Mouse (Mus musculus) left cerebral cortex, postnatal 10 days (tissue): ENCODE data around the gene Tmprss7. TPM values are rescaled to one million over a fixed set of nuclear protein-coding genes. Genes with fewer than 3 reads are reported as not detected.

Experiments used
- DNase-seq, 2 experiments: peaks; one replicate each; pipeline ENCODE4 v3.0.0; 2021 to 2022; ENCODE audit warnings: low spot score in 2 of 2, mixed read lengths in 1 of 2; ENCODE audit errors: extremely low spot score in 1 of 2
- intact Hi-C: fragments of 180-260 bp; cut with DNase I; formaldehyde crosslinking; loops from one replicate; pipeline ENCODE4 v1.15.1; 2025
- total RNA-seq, 2 experiments: library from RNA; stranded (reverse); gene quantifications; 2 replicates each; pipeline ENCODE4 v1.2.3; 2021

Tmprss7 gene
- total RNA-seq, 2 experiments from 2014 or later, result 9.7 to 10.9 TPM

DNA sequence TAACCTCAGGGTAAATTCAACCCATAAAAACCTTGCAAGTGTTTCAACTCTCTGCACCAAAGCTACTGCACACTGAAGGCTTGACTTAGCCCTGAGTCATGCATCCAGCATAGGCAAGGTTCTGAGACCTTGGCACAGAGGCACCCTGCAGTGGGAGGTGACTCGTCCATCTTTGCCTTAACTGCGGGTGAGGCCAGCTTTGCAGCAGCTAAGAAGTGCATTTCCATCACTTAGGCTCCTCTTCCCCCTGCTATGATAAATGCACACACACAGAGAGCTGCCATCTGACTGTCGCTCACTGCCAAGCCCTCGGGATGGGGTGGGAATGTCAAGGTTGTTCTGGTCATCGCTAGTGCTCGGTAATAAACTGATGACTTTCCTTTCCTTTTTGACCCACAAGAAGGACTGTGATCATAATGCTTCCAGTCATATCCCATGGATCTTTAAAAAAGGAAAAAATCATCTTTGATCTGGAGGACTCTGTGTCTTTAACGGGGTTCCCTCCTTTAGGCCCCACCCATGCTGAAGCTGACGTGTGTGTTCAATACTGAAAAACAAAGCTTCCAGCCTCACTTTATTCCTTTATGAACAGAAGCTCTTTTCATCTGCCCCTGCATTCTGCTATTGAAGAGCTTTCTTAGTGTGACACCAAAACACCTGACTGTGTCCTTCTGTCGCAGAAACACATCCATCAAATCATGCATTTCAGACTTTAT lies 2.1 kb upstream of the Tmprss7 start:
- DNase-seq, result no peak
- intact Hi-C loops, result no loop called here

DNA sequence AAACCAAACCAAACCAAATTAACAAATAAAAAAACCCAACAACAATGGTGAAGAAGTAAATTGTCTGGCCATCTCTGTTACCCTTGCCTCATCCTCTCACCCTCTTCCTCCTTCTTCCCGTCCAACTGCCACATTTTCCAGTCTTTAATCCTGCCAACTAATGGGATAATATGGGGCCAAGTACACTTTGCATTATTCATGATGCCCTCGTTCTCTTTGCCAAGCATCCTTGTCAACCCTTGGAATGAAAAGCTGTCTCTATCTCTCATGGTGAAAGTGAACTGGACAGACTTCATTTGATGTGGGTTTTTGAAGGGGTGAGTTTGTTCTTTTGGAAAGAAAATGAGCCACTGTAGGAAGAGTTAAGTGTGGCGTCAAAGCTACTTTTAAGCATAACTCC lies 607 bp downstream of the Tmprss7 start:
- intact Hi-C loops, result no loop called here
- DNase-seq, result peak in 1 of 2 experiments; percentile 44

DNA sequence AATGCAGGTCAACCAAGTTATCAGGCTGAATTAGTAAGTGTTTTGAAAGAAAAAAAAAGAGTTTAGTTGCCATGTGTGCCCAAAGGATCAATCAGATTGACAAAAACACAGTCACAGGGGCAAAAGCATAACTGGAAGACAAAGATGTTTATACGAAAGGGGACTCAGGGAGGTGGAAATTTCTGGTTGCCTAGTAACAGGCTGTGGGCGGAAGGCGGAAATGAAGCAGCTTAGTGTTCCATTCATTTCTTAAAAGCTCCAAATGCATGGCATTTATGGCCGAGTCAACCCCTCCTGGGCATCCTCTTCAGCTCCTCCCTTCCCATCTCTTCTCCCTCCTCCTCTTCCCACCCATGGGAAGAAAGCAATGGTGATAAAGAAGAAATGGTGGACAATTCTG lies 3.3 kb downstream of the Tmprss7 start:
- DNase-seq, result peak; percentile 45 to 55
- intact Hi-C loops, result no loop called here

DNA sequence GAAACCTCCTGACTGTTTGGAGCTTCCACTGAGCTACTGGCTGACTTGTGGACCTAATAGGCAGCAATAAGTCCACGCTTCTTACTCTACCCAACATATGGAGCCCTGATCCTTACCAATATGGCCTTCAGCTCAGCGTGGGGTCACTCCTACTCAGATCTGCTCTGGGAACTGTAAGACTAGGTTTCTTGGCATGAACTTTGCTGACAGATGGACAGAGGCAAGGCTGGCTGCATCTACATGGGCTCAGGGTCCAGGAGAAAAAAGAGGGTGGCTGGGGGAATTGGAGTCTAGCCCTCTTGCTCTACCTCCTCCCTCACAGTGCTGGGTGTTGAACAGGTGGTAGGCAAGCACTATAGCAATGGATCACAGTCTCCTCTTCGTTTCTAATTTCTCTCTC lies 6.6 kb downstream of the Tmprss7 start:
- DNase-seq, result no peak
- intact Hi-C loops, result loop anchor here (10.0 kb wide), 1 partner anchor 278 kb away; no protein-coding TSS in a partner anchor

DNA sequence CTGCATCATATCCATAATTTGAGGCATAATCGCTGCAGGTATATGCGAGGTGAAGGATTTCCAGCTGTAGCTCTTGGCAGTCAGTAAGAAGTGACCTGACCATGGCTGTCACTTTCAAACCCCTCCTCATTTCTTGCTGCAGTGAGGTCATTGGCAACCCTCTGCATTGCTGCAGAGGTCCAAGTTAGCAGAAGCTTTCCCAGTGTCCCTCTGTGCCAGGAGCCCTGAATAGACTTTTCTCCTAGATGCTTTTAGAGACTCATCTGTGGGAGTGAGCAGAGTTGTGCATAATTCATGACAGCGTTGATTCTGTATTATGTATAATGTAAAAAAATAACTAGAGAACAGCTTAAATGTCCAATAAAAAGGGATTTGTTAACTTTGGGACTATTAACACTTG lies 8.2 kb downstream of the Tmprss7 start:
- intact Hi-C loops, result loop anchor here (10.0 kb wide), 1 partner anchor 280 kb away; no protein-coding TSS in a partner anchor
- DNase-seq, result peak in 1 of 2 experiments; percentile 58

DNA sequence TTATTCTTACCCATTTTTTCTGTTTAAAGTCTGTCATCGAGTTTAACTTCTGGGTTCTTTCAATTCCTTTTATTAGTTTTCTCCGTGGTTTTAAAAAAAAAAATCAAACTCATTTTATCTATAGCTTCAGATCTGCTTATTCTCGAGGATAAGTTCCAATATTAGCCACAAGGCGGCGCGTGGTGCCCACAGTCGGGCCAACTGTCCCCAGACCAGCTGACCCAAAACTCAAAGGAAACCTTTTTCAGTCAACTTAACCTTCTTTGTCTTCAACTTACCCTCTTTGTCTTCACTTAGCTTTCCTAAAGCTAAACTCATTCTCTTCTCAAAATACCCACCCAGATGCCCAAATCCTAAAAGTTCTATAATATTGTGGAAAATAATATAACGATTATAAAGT lies 8.6 kb downstream of the Tmprss7 start:
- intact Hi-C loops, result loop anchor here (10.0 kb wide), 1 partner anchor 280 kb away; no protein-coding TSS in a partner anchor
- DNase-seq, result peak; percentile 70 to 76

DNA sequence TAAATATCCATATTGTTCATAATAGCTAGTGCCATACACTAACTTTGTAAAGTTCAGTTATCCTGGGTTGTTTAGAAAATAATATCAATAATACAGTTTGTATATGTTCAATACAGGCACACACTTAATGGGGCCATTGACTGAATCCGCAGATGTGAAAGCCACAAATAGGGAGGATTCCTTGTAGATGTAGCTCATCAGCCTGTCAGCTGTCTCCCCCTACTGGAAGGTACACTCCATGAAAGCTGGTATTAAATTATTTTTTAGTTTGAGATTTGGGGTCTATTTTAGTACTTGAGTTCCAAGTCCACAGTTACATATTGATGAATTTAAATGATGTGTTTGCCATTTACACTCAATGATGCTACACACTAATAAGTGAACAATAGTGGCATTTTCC lies 17.0 kb downstream of the Tmprss7 start:
- intact Hi-C loops, result no loop called here
- no peak for DNase-seq

DNA sequence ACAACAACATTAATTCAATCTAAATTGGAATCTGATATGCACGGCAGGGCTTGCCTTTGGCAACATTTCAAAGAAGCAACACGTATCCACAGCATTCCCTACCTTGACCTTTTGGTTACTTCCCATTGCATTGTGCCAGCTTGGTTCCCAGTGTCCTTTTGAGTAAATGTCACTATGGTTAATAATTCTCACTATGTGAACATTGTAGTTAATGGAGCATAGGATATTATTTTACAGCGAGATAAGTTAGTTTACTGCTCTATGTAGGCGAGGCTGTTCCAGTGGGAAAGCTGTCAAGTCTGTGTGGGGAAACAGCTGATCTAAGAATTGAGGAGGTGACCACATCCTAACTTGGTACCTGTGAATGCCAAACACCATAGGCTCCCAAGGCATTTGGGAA lies 23.5 kb downstream of the Tmprss7 start:
- intact Hi-C loops, result no loop called here
- DNase-seq, result no peak

DNA sequence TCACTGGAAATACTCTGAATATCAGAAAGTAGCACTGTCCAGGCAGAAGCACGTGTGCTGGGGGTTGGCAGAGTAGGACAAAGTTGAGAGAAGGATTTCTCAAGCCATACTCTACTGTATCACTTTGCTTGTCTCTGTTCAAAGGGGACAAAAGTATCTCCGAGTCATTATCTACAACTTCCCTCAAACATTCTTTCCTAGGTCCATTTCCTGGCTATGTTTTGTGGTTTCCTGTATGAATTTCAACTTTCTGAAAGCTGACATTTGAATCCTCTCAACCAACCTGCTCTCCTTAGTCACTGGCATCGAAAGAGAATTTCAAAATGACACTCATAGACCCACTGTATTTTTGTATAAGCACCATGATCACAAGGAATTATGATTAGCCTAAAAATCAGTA lies 25.3 kb downstream of the Tmprss7 start:
- intact Hi-C loops, result no loop called here
- DNase-seq, result no peak

DNA sequence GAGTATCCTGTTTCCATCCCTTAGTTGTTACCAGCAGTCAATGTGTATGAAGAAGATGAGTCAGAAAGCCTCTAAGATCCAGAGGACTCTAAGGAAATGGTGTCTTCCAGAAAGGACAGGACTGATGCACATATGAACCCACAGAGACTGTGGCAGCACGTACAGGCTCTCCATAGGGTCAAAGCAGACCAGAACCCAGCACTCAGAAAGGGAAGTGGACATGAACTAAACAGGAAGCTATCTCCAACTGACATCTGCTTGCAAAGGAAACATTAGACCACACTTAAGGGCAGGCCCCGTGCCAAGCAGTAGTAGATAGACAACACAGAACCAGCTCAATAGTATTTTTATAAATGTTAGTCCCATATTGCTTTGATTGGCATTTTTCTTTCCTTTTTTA lies 27.3 kb downstream of the Tmprss7 start:
- no peak for DNase-seq
- intact Hi-C loops, result no loop called here

DNA sequence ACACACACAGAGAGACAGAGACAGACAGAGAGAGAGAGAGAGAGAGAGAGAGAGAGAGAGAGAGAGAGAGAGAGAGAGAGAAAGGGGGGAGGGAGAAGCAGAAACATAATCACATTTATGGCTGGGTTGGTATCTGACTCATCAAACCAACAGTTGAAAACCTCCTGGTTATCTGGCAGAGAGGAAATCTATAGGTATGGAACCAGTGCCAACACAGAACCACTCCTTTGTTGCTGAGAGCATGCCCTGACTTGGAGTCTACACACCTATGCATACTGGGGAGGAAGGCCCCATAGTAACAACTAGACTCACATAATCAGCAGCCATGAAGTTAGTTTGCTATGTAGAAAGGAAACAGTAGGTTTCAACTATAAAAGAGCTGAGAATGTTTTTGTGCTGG lies 31.1 kb downstream of the Tmprss7 start:
- DNase-seq, result no peak

DNA sequence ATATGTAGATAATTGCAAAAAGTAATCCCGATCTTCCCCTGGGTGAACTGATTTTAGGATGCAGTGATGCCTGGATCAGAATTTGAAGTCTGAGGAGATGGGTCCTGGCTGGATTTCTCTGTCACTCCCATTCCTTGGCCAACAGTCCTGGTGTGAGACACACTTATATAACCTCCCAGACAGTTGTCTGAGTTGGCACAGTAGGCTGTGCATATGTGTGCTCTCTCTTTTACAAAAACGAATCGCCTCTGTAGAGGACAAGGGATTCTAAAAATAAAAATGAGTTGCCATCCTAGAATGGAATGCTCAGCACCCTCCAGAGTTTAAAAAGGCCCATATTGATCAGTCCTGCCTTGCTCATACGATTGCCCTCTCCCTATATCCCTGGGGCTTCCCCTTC lies 33.9 kb downstream of the Tmprss7 start:
- DNase-seq, result no peak
- intact Hi-C loops, result no loop called here

More for the DNA sequence above, 31.1 kb downstream of the Tmprss7 start:
- intact Hi-C loops, result no loop called here

DNA sequence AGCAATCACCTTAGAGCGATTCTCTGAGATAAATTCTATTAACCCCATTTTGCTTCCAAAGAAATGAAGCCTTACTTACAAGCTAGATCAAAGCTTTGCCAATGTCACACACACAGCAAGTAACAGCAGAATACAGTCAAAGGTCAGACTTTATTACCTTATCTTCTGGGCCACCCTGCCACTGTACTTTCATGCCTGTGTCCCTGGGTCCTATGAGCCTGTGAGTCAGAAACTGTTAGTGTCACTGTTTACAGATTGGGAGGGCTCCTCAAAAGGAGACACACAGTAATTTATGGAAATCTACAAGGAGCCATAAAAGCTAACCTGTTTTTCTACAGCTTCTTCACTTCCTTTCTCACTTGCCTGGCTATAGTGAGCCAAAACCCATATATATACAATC lies 35.2 kb downstream of the Tmprss7 start:
- DNase-seq, result no peak
- intact Hi-C loops, result no loop called here

DNA sequence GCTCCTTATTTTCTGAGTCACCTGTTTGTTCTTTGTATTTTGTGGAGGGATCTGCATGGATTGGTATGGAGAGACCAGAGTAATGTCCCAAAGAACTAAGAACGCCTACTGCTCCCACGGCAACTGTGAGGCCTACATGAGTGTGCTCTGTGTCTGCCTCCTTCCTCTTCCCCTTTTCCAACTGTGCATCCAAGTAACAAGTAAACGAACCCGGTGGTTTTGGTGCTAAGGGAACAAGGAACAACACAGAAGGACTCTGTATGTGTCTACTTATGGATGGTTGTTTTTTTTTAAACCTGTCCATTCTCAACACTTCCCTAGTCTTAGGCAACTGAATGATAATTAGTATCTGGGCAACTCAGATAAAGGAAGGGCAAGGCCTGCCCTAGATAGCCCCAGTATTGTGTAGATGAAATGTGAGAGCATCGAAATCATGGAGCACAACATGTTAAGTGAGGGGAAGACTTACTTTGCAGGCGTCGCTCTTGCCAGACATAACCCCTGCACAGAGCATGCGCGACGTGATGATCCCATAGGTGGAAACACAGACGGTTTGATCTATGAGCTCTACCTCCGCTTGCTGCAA lies 35.8 kb downstream of the Tmprss7 start:
- intact Hi-C loops, result no loop called here
- no peak for DNase-seq

DNA sequence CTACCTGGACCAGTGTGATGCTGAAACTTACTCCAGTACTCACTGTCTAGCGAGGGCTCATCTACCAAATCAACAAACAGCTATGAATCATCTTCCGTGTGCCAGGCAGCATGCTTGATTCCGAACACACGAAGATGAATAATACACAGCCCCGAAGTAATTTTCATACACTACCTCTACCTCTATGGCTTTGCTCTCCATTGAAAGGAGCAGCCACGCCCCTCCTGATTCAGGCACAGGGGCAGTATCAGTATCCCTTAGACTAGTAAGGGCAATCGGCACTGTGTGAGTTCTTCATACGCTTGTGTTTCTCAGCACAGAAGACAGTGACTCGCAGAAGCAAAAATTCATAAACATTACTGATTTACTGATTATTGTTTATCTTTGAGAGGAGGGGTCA lies 39.0 kb downstream of the Tmprss7 start:
- no peak for DNase-seq
- intact Hi-C loops, result no loop called here

DNA sequence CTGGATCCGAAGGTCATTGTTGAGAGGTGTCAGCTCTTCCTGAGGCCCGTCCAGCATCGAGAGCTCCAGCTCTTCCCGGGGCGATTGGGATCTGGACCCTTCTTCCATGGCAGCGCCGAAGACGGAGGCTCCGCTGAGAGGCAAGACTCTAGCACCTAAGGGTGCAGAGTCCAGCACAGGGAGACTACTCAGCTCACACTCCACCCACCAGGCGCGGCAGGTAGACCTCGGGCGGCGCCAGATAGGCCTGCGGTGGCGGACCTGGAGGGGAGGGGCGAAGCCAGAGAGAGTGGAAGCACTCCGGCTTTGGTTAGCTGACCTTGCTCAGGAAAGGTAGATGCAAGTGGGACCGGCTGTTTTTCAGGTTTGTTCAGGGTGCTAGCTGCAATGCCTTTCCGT lies 39.5 kb downstream of the Tmprss7 start, which contains the start of gene BC016579:
Gene BC016579, minus strand, starts transcription at position 135 of the 399 bp plus-strand sequence.
- intact Hi-C loops, result no loop called here
- DNase-seq, result peak in 1 of 2 experiments; percentile 23

DNA sequence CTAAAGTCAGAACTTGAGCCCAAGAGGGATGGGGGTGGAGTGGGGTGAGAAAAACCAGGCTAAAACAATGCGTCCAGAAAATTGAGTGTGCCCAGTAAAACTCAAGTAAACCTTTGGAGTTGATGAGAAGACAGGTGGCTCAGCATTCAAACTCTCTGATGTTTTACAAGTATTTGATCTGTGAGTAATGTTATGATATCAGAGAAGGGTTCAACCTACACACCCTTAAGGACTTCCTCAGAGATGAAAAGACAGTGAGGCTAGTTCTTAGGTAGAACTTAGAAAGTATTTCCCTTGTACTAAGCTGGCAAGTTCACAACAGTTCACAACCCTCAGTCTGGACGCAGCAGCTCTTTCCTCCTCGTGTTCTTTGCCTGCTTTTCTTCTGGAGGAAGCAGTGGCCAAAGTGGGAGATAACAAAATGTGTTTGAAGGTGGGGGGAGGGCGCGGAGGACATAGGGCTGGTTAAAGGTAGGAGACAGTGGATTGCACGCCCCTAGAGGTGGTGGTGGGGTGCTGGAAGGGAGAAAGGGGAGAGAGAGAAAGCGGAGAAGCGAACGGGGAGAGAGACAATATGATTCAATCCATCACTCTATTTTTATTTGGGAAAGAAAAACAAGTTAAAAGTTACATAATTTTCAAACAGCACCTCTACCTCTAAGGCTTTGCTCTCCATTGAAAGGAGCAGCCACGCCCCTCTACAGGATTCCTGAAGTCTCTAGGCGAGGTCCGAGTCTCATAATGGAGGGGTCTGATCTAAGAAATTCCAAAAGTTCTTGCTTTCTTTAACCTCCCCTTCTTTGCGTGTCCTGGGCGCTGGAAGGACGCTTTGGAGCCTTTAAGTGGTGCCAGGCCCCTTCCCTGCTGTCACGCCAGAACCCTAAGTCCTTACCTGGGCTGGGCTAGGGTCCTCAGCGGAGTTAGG lies 40.2 kb downstream of the Tmprss7 start:
- intact Hi-C loops, result no loop called here
- no peak for DNase-seq

DNA sequence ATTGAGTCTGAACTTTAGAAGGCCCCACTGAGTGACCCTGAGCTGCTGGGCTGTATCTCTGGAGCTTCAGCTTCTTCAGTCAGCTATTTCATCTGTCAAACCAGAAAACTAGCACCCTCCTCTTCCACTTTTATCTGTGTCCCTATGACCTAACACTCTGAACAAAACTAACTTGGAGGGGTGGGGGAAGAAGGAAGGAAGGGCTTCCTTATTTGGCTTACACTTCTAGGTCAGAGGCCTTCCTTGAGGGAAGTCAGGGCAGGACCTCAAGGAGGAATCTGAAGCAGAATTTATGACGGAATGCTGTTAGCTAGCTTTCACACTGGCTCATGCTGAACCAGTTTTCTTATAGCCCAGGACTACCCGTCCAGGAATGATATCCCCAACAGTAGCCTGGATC lies 42.0 kb downstream of the Tmprss7 start:
- DNase-seq, result no peak
- intact Hi-C loops, result no loop called here

DNA sequence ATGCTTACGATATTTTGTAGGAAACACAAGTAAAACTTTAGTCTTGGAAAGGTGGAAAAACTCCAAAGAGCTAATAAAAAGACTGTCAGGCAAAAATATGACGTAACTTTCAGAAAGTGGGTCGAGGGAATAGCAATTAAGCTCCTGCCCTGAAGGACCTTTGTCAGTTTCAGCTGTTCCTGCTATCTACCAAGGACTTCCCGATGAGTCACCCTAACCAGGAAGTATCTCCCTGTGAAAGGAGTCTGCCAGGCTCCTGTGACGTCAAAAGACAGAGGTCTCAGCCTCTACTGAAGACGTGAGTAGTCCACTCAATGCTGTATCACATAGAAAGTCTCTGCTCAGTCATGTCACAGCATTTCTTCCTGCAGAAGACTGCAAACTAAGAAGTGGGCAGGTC lies 49.1 kb downstream of the Tmprss7 start:
- intact Hi-C loops, result no loop called here
- DNase-seq, result no peak

DNA sequence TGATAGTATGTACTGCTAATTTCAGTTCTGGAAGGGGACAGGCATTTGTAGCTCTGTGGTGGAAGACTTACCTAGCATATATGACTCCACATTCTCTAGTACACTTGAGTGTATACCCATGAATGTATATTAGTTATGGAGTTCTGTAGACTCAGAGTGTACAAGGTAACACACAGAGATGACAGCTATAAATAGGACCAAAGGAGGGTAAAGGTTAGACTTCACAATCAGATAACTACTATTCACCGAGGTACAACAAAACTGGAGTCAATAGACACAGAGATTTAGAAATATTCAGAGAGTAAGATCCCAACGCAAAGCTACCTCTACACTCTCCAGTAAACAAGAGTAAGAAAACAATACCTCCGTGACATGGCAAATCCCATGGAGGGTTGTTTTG lies 49.5 kb downstream of the Tmprss7 start:
- intact Hi-C loops, result no loop called here
- DNase-seq, result no peak
